Mouse (Mus musculus) kidney, postnatal 10 days (tissue): ENCODE data around the gene Med20.

Source experiments
- DNase-seq: peaks from one replicate; pipeline ENCODE4 v3.0.0; 2021; ENCODE audit warnings: mixed read lengths

Gene Med20

DNA sequence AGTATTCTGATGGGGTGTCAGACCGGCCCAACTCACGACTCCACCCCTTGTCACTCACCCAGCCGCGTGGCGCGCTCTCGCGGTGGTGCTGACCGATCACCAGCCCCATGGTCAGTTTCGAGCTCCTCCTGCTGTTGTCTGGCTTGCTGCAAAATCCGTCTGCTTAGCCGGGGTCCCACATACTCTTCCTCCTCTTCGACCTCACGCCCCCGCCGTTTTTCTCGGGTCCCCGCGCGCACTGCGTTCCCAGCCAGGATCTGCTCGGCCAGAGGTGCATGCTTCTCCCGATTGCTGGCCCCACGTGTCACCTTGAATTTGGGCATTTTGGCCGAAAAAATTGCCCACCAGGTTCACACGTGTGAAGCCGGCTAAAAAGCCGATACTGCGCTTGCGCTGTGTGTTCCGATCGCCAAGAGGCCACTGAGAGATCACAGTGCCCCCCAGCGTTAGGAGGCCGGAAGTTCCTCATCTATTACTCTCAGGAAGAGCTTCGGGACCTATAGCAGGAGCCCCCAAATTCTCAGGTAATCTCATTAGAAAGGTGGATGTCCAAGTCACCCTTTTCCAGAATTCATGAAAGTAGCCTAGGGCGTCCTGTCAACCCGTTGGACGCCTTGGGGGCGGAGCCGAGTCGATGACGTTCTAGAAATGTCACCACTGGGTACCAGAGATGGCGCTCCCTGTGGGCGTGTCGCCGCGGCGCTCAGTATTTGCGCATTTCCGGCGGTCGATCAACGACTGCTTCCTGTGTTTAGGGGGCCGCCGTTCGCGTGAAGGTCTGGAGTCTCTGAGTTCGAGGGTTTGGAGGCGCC lies at the start of gene Med20, which contains the start of the genes Bysl and Gm20517:
Gene Med20 (plus strand): TSS at position 734 of the 812 bp plus-strand sequence.
Gene Bysl (minus strand): TSS at position 644 of the 812 bp plus-strand sequence.
Gene Gm20517 (plus strand): TSS at position 741 of the 812 bp plus-strand sequence.
- peak; percentile 99 for DNase-seq

DNA sequence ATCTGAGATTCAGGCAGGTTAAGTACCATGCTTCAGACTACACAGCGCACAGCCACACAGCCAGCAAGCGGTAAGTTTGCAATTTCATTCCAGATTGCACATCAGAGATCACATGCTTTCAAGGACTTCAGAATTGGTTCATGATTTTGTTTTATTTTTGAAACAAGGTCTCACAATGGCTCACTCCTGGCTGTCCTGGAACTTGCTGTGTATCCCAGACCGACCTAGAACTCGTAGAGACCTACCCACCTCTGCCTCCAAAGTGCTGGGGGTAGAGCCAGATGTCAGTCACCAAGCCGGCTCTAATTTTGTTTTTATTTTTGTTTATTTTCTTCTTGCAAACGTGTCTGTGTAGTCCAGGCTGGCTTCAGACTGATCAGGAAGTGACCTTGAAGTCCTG lies 48.5 kb upstream of the Med20 start:
- DNase-seq: no peak

DNA sequence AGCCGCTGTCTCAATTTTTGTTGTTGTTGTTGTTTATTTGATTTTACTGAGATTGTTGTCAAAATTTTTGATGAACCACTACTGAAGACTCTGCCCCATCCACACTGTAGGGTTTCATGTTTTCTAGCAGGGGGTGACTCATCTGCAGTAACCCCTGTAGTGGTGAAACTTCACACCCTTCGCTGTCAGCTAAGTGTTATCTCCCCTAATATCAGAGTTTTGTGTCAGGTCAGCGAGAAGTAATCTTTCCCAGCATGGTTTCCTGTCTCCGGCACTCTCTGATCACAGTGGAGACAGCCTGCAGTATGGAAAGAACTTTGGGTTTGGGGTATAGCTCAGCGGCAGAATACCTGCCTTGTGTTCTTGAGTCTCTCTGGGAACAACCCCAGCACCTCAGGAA lies 46.8 kb upstream of the Med20 start:
- DNase-seq: no peak

DNA sequence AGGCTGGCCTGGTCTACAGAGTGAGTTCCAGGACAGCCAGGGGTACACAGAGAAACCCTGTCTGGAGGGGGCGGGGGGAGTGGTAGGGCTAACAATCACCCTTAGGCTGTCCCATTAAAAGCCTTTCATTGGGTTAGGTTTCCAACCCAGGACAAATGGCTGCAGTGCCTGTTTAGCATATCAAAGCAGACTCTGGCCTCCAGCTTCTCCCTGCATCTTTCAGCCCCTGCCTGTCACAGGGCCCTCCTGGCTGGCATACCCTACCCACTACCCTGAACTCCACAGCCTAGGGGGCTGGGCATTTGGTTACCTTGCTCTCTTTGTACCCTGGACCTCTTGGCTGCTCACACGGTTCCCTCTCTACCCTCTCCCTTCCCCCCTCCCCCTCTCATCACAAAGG lies 45.2 kb upstream of the Med20 start:
- DNase-seq: no peak

DNA sequence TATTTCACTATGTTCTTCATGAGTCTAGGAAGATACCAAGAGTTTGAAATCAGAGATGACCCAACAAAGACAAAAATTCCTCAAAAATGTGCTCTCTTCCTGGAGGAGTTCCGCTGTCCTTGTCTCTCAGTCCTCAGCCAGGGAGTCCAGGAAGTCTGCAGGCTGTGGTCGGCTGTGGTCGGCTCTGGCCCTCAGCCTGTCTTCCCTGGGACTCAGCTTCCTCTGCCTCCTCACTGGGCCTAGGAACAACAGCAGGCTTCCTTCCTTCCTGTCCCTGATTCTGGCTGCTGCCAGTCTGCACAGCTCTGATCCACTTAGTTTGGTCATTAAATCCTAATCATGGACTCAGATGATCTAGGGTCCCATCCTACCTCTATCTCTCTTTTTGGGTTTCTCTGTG lies 44.1 kb upstream of the Med20 start:
- peak; percentile 72 for DNase-seq

DNA sequence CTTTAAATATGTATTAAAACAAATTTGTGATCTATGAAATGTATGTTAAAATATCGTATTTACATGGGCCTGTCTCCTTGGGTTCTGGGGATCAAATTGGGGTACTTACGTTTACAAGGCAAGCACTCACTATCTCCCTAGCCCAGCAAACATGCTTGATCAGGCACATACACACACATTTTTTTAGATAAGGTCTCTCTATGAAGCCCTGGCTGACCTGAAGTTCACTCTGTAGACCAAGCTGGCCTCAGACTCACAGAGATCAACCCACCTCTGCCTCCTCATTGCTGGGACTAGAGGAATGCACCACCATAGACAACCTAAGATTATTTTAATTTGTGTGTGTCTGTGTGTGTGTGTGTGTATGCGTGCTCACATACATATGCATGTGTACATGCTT lies 43.0 kb upstream of the Med20 start:
- DNase-seq: no peak

DNA sequence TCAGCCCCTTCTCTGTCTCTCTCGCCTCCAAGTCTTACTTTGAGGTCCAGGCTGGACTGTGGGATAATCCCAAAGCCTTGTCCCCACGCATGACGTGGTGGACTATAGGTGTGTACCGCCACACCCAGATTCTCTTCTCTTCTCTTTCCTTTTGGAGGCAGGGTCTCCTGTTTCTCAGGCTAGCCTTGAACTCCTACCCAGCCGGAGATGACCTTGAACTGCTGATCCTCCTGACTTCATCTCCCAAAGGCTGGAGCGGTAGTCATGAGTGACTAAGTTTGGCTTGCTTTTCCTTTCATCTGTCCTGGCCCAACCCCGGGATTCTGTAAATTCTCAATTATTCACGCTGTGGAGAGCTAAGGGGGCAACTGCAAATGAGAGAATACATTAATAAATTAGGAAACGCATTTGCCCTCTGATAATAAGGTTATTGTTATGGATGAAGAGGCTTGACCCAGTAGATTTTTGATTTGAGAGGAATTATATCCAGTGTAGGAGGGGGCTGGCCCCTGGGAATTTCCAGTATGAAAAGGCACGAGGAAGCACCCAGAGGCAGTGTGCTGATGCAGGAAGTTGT lies 42.3 kb upstream of the Med20 start:
- DNase-seq: no peak

DNA sequence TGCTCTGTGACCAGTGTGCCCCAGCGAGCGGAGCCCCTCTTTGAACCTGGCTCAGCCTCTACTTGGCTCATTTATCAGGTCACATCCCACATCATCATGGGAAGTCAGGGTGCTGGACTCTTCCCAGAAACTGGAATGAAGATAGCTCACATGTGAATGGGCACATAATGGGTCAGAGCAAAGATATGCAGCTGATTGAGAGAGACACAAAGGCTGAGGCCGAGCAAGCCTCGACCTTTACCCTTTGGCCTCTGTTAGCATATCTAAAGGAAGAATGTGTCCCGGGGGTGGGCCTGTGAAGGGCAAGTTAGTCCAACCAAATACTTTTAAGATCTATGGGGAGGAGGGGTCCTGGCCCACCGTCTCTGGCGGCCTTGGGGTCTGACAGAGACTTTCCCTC lies 39.8 kb upstream of the Med20 start:
- DNase-seq: no peak

DNA sequence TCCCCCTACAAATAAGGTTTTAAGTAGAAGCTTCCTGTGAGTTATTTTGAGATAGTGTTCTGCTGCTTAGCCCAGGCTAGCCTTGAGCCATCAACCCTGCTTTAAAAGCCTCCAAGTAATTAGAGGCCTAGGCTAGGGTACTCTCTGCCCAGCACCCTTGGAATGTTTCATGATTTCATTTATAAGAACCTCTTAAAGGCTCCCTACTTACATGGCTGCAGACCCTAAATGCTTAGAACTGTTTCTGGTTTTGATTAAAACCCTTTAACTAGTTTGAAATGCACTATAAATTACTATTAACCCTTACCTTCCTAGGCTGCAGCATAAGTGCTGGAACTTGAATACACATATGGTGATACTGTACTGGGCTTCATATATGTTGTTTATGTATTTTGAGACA lies 38.9 kb upstream of the Med20 start:
- DNase-seq: no peak

DNA sequence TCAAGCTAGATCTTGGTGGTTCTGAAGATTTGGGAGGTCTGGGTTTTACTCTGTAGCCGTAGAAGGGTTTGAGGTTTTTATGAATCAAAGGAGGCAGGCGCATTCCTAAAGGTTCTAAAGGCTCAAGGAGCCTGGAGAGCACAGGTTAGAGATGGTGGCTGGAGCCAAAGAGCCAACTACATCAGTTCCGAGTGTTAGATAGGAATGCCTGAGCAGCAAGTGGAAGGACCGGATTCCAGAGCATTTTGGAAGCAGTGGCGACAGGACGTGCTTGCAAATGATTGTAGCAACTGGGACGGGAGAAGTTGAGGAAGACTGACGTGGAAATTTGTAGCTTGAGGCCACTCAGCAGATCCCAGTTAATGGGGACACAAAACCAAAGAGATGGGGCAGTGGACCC lies 37.4 kb upstream of the Med20 start:
- no peak for DNase-seq

DNA sequence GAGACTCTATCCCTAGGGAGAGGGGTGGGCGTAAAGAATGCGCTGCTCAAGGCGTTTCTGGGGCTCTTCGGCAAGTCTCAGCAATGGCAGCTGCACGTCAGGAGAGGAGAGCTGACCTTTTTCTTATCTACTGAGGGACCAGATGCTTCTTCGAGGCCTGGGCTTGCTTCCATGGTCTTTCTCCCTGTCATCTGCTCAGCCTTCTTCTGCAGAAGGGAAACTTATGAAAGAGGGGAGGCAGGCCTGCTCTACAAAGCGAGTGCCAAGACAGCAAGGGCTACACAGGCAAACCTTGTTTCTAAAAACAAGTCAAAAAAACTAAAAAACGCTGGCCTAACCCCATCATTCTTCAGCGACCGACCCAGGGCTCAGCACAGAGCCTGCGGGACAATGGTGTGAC lies 36.6 kb upstream of the Med20 start:
- no peak for DNase-seq

DNA sequence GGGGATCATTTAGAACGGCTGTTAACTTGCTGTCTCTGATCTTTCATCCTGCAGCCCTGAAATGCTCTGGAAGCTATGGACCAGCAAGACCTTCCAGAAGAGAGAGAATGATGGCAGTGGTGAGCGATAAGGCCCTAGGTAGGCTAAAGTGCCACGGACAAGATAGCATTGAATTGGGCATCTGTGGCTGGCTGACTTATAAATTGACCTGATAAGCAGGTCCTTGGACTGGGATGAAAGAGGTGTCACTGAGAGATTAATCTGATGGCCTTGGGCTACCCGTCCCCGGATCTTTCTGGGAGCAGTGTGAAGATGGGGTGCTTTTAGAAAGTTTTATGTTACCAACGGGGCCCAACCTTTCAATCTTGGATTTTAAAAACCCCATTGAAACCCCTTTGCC lies 32.7 kb upstream of the Med20 start:
- no peak for DNase-seq

DNA sequence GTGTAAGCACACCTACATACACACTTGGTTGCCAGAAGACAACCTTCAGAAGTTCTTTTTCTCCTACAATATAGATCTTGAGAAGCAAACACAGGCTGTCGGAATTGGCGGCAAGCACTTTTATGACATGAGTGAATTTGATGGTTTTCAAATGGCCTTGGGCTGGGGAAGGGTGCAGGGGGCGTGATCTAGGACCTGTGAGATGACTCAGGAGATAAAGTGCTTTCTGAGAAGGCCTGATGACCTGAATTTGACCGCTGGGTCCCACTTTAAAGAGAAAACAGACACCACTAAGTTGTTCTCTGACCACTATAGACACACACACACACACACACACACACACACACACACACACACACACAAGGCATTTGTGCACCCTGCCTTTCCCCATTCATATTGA lies 30.4 kb upstream of the Med20 start:
- DNase-seq: no peak

DNA sequence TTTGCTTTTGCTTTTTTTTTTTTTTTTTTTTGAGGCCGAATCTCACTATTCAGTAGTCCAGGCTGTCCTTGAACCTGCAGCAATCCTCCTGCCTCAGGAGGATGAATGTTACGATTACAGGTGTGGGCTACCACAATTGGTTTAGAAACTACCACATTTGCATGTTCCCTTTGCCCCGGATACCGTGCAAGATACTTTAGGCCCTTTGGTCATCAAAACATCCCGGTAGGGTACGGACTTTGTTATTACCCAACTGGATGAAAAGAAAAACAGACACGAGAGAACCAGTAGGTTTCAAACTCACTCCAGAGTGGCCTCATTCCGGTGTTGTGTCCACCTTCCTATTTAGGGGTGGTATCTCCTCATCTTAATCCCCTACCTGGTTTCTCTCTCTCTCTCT lies 22.9 kb upstream of the Med20 start:
- DNase-seq: no peak

DNA sequence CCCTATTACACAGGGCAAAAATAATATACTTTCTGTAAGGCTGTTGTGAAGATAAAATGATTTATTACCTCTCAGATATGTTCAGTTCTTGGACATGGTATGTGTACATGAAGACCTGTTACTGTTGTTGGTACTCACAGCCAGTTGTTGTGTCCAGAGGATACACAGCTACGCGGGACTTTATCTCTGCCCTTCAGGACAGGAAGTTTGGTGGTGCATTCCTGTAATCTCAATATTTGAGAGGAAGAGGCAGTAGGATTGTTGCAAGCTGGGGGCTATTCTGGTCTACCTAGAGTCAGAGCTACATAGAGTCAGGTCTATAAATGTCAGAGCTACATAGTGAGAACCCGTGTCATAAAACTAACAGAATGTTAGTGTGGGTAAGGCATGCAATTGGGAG lies 20.3 kb upstream of the Med20 start:
- no peak for DNase-seq

DNA sequence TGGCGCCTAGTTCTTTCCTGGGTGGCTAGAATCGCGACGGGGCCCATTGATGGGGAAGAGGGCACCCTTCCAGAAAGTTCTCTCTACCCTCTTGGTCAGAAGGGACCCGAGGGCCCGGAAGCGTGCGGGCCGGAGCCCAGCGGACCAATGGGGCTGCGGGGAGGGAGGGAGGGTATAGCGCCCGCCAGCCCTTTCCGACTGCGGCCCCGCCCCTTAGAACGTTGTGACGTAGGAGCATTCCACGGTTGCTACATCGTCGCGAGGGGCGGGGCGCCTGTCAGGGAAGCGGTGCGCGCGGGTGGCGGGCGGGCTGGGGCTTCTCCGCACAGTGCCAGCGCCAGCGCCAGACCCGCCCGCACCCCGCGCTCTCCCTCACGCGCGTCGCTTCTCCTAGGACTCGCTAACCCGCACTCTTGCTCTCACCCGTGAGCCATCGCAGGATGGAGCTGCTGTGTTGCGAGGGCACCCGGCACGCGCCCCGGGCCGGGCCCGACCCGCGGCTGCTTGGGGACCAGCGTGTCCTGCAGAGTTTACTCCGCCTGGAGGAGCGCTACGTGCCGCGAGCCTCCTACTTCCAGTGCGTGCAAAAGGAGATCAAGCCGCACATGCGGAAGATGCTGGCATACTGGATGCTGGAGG lies 18.0 kb upstream of the Med20 start:
- peak; percentile 99 for DNase-seq

DNA sequence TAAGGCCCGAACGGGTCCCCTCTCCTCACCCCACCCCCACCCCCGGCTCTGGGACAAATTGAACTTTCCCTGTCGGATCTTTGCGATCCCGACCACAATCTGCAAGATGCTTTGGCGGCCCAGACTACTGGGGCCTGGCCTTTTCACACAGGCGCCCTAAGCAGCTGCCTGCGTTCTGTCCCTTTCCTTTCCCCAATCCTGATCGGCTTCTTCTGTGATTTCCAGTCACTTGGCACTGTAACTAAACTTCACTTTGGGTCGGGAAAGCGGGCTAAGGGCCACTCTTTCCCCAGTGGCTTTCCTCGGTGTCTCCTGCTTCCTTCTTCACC lies 17.6 kb upstream of the Med20 start:
- DNase-seq: no peak

DNA sequence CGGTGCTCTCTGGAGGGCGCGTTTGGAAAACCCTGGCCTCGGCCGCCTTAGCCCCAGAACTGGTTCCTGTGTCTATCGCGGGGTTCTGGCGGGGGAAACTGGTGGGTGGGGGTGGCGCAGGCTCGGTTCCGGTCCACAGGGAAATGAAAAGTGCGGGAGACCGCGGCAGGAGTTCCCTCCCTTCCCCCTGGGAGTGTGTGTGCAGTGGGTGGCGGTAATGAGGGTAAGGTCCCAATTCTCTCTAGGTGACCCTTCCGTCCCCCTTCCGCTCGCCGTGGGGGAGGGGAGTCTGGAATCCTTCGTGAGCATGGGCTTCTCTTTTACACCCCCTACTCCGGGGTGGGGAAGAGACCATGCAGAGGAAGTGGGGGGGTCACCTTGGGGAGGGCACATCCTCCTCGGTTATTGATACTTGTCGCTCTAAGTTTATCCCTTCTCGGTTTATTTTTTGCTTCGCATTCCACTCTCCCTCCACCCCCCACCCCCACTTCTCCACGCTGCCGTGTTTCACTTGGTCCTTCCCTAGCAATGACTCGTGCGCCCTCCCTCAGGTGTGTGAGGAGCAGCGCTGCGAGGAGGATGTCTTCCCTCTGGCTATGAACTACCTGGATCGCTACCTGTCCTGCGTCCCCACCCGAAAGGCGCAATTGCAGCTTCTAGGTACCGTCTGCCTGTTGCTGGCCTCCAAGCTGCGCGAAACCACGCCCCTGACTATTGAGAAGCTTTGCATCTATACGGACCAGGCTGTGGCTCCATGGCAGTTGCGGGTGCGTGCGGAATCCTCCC lies 17.0 kb upstream of the Med20 start:
- peak; percentile 76 for DNase-seq

DNA sequence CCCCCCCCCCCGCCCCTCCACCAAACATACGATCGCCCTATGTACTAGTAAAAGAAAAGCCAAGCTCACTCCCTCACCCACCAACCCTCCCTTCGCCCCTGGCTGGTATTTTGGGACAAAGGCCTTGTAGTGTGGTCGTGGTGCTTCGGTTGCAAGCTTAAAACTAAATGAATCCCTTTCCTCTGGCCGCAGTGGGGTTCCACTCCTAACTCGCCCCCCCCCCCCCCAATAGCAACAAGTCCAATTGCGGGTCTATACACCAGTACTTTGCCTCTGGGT lies 16.5 kb upstream of the Med20 start:
- no peak for DNase-seq

DNA sequence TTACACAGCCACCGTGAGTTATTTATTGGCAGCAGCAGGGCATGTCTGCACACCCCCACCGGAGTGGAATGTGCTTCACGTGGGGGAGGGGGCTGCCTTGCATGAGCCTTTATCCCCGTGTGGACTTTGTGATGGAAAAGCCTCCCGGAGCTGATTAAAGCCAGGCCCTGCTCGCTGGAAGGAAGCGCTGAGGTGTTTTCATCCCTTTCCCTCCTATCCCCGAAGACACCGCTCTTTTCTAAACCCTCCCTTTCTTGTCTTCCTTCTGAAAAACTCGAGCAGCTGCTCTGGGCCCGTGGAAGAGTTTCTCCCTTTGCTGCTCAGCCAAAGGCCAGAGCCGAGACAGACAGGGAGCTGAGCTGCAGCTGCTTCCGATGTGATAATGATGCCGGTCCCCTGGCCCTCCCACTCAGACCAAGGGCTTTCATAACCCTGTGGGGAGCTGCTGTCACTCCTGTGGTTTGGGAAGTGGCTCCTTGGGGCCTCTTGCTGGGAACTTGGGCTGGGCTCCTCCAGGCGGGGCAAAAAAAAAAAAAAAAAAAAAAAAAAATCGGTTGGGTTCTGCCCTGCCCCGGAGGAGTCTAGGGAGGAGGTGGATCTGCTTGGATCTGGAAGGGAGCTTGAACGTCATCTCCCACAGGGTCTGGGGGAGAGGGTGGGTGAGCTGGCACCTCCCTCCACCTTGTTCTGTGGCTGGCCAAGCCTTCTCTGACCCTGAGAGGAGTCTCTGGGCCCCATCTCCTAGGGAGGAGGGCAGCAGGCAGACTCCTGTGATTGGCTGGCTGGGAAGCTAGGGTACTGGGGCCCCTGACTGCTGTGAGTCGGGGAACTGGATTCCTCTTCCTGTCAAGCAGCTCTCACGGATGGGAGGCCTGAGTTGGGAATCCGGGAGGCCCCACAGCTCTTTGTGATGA lies 15.9 kb upstream of the Med20 start:
- DNase-seq: peak; percentile 82

DNA sequence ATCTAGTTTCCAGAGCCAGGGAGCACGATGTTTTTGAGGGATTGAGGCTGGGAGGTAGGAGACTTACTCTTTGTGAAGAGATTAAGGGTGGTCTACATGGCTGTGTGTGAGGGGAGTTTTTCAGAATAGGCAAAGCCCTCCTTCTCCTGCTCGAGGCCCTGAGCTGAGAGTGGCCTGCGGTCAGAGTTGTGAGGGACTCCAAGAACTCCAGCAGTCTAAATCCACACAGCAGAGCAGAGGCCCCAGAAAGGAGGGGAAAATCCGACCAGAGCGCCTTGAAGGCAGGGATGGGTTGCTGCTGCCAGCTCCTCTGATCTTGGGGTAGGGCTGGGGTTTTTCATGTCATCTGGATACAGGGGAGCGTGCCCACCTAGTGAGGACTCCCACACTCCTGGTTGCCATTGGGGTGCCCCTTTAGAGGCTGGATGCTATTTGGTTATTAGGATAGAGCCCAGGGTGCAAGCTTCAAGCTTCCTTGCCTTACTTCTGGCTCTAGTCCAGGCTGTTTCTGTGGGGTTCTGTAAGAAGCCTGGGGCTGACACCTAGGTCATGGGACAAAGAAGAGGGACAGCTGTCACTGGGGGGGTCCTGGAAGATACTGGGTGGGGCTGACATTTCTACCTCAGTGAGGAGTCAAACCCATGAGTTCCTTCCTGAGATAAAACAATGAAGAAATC lies 15.1 kb upstream of the Med20 start:
- peak; percentile 26 for DNase-seq

DNA sequence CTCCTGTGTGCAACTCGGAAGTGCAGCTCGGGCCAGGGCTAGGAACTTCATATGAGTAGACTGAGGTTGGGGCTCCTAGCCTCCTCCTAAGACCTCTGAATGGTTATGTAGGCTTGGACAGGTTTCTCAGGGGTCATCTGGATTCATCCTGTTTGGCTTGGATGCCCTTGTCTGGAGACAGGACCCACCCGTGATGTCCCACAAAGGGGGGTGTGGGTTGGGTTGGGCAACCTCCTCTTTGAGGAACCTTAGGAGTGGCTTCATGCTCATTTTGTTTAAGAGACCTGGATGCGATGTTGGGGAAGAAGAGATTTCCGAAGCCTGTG lies 14.6 kb upstream of the Med20 start:
- DNase-seq: peak; percentile 14
